Mouse (Mus musculus): ENCODE results near the gene Man2c1. TPM values are rescaled to one million over a fixed set of nuclear protein-coding genes. Genes with fewer than 3 reads are reported as not detected.

The Man2c1 gene
- polyA plus RNA-seq, 1 experiment from 2014 or later = 41.3 TPM

- H3K4me1 ChIP-seq (replicated peaks; ENCODE audit: control insufficient read depth, insufficient read depth, low read length) = no peaks in the 10 kb centered on the region
- no peaks in the 10 kb centered on the region for H3K9me3 ChIP-seq (ENCODE audit: control insufficient read depth, low read length)
- H3K4me3 ChIP-seq (ENCODE audit: low read depth, low read length) = no peak overlapping the region
- H3K27me3 ChIP-seq (ENCODE audit: control insufficient read depth, insufficient read depth, low read length) = no peaks in the 10 kb centered on the region
- H3K9ac ChIP-seq (ENCODE audit: low read length) = no peak overlapping the region
- no peak overlapping the region for H3K4me2 ChIP-seq (ENCODE audit: low read depth, low read length, severe bottlenecking)
- ATAC-seq (replicated peaks; ENCODE audit: low FRiP score) (no peak), DNase-seq (ENCODE audit: low spot score) (no peak)
- H3K27ac ChIP-seq (ENCODE audit: low read depth, low read length) = no peak overlapping the region
- WGBS = 50% methylated on average over 2 of the region's 2 CpGs
- no peaks in the 10 kb centered on the region for H3K36me3 ChIP-seq (ENCODE audit: control insufficient read depth, insufficient read depth, low read length)
Observed at GRCm38 (mm10) chr9:57163137-57163536, 32.6 kb downstream of the Man2c1 start.

GRCm38 (mm10) chr9:57166173-57166572 lies 35.7 kb downstream of the Man2c1 start:
- Histone ChIP-seq H3K4me3 (ENCODE audit: low read depth, low read length) (no peak overlapping the region), H3K4me2 (ENCODE audit: low read depth, low read length, severe bottlenecking) (no peak overlapping the region), H3K27ac (ENCODE audit: low read depth, low read length) (no peak overlapping the region), H3K9me3 (ENCODE audit: control insufficient read depth, low read length) (no peaks in the 10 kb centered on the region), H3K9ac (ENCODE audit: low read length) (no peak overlapping the region), H3K36me3 (ENCODE audit: control insufficient read depth, insufficient read depth, low read length) (no peaks in the 10 kb centered on the region), H3K27me3 (ENCODE audit: control insufficient read depth, insufficient read depth, low read length) (no peaks in the 10 kb centered on the region), H3K4me1 (replicated peaks; ENCODE audit: control insufficient read depth, insufficient read depth, low read length) (no peaks in the 10 kb centered on the region)
- ATAC-seq (replicated peaks; ENCODE audit: low FRiP score) = no peak
- WGBS = 90% methylated on average over 2 of the region's 2 CpGs
- DNase-seq (ENCODE audit: low spot score) = no peak

GRCm38 (mm10) chr9:57168411-57168810 lies 37.9 kb downstream of the Man2c1 start:
- H3K4me3 ChIP-seq (ENCODE audit: low read depth, low read length) = no peak overlapping the region
- H3K27me3 ChIP-seq (ENCODE audit: control insufficient read depth, insufficient read depth, low read length) = no peaks in the 10 kb centered on the region
- no peak for ATAC-seq (replicated peaks; ENCODE audit: low FRiP score)
- H3K9me3 ChIP-seq (ENCODE audit: control insufficient read depth, low read length) = no peaks in the 10 kb centered on the region
- 83% methylated on average over 5 of the region's 5 CpGs for WGBS
- no peaks in the 10 kb centered on the region for H3K36me3 ChIP-seq (ENCODE audit: control insufficient read depth, insufficient read depth, low read length)
- H3K27ac ChIP-seq (ENCODE audit: low read depth, low read length) = no peak overlapping the region
- DNase-seq (ENCODE audit: low spot score) = no peak
- no peak overlapping the region for H3K9ac ChIP-seq (ENCODE audit: low read length)
- H3K4me2 ChIP-seq (ENCODE audit: low read depth, low read length, severe bottlenecking) = no peak overlapping the region
- no peaks in the 10 kb centered on the region for H3K4me1 ChIP-seq (replicated peaks; ENCODE audit: control insufficient read depth, insufficient read depth, low read length)

Other genes starting within 250 kb of the Man2c1 start
- gene Snx33, start 202.3 kb upstream of the Man2c1 start, polyA plus RNA-seq (2014; fragmentation: Nextera tagmentation; extraction: Ambion mirVana) = 5.8 and 6.0 TPM in 2 replicates
- gene Imp3, start 193.2 kb upstream of the Man2c1 start, polyA plus RNA-seq (2014; fragmentation: Nextera tagmentation; extraction: Ambion mirVana) = 63.6 and 65.4 TPM in 2 replicates
- 27.8 and 28.4 TPM in 2 replicates for gene Snupn, start 179.8 kb upstream of the Man2c1 start, polyA plus RNA-seq (2014; fragmentation: Nextera tagmentation; extraction: Ambion mirVana)
- 31.8 and 35.5 TPM in 2 replicates for gene Ptpn9, start 135.8 kb upstream of the Man2c1 start, polyA plus RNA-seq (2014; fragmentation: Nextera tagmentation; extraction: Ambion mirVana)
- gene Sin3a, start 58.6 kb upstream of the Man2c1 start, polyA plus RNA-seq (2014; fragmentation: Nextera tagmentation; extraction: Ambion mirVana) = 63.7 and 71.4 TPM in 2 replicates
- 5.2 and 5.4 TPM in 2 replicates for gene Neil1, start 17.6 kb downstream of the Man2c1 start, polyA plus RNA-seq (2014; fragmentation: Nextera tagmentation; extraction: Ambion mirVana)
- gene Commd4, start 27.6 kb downstream of the Man2c1 start, polyA plus RNA-seq (2014; fragmentation: Nextera tagmentation; extraction: Ambion mirVana) = 87.1 and 99.0 TPM in 2 replicates
- gene Trcg1, start 105.9 kb downstream of the Man2c1 start, polyA plus RNA-seq (2014; fragmentation: Nextera tagmentation; extraction: Ambion mirVana) = 0.09 TPM in 1 of 2 replicates, not detected in the other
- gene 1700017B05Rik, start 131.9 kb downstream of the Man2c1 start, polyA plus RNA-seq (2014; fragmentation: Nextera tagmentation; extraction: Ambion mirVana) = 12.5 TPM in 2 replicates

Data from forebrain, embryonic 11.5 days (tissue).